Mouse (Mus musculus) lung, embryonic 15.5 days (tissue): Measurements from ENCODE around the gene Zfp978. TPM values are rescaled to one million over a fixed set of nuclear protein-coding genes. Genes with fewer than 3 reads are reported as not detected.
"Not testable (repeated sequence)": the region's sequence is repeated elsewhere in the genome, so short reads cannot be mapped to it uniquely, and the experiment has no call there.

ENCODE experiments used
- ATAC-seq: fragments of 200-750 bp; cut with Nextera tagmentation; 2 replicates; pipeline ENCODE4 v1.8.0; 2017; ENCODE audit warnings: moderate number of reproducible peaks, borderline replicate concordance; ENCODE audit not compliant: low FRiP score, low TSS enrichment; ENCODE audit errors: extremely low read depth
- H3K27ac ChIP-seq: fragments of 300-500 bp; sonication (generic); 2 replicates; pipeline ENCODE4 v1.5.1; 2015; ENCODE audit warnings: moderate library complexity, mild to moderate bottlenecking, inconsistent platforms
- H3K27me3 ChIP-seq: fragments of 300-500 bp; sonication (generic); 2 replicates; pipeline ENCODE4 v1.6.1; 2015; ENCODE audit warnings: inconsistent platforms
- H3K36me3 ChIP-seq: fragments of 300-500 bp; sonication (generic); 2 replicates; pipeline ENCODE4 v1.6.1; 2015; ENCODE audit warnings: inconsistent platforms
- H3K4me1 ChIP-seq: fragments of 300-500 bp; sonication (generic); 2 replicates; pipeline ENCODE4 v1.6.1; 2015; ENCODE audit warnings: inconsistent platforms
- H3K4me2 ChIP-seq: fragments of 300-500 bp; sonication (generic); 2 replicates; pipeline ENCODE4 v1.6.1; 2015; ENCODE audit warnings: inconsistent platforms, mild to moderate bottlenecking, moderate library complexity
- H3K4me3 ChIP-seq: fragments of 300-500 bp; sonication (generic); 2 replicates; pipeline ENCODE4 v1.5.1; 2015; ENCODE audit warnings: mild to moderate bottlenecking, inconsistent platforms
- H3K9ac ChIP-seq: fragments of 300-500 bp; sonication (generic); 2 replicates; pipeline ENCODE4 v1.6.1; 2015; ENCODE audit warnings: inconsistent platforms
- H3K9me3 ChIP-seq: fragments of 300-500 bp; sonication (generic); 2 replicates; pipeline ENCODE4 v1.6.1; 2016; ENCODE audit warnings: inconsistent platforms
- WGBS: fragments of 180-500 bp; shearing (Covaris S2); methylation state at CpG from one replicate; pipeline ENCODE4 v1.1.7; 2015; 5-methylcytosine and 5-hydroxymethylcytosine counted together
- polyA plus RNA-seq: library from polyadenylated mRNA; unstranded; fragments of >200 nt; fragmentation: Nextera tagmentation; extraction: Ambion mirVana; gene quantifications from 2 replicates; pipeline ENCODE4 v1.2.1, GENCODE M21; 2015

Zfp978 gene
- polyA plus RNA-seq, 1 experiment from 2014 or later, result 0.22 TPM

DNA sequence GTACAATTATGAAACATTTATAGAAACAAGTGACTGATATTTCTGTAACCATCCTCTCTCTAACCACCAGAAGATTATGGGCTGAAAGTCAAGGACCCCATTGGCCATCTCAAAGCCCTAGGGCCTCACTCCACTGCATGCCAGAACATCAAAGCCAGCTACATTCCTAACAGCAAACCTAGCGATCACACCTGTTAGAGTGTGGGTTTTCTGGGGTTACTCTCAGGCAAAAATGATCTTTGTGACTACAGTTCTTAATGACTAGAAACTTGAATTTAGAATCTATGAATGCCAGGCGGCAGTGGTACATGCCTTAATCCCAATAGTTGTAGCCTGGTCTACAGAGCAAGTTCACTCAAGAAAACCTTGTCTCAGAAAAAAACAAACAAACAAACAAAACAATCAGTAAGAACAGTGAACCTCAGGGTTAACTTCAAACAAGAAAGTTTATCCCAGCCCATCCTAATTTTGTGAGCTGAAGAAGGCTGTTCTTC lies 16.0 kb upstream of the Zfp978 start:
- H3K4me3 ChIP-seq, ATAC-seq: not testable (repeated sequence)
- peaks cover 41% of the 10 kb centered on the region for H3K9me3 ChIP-seq

DNA sequence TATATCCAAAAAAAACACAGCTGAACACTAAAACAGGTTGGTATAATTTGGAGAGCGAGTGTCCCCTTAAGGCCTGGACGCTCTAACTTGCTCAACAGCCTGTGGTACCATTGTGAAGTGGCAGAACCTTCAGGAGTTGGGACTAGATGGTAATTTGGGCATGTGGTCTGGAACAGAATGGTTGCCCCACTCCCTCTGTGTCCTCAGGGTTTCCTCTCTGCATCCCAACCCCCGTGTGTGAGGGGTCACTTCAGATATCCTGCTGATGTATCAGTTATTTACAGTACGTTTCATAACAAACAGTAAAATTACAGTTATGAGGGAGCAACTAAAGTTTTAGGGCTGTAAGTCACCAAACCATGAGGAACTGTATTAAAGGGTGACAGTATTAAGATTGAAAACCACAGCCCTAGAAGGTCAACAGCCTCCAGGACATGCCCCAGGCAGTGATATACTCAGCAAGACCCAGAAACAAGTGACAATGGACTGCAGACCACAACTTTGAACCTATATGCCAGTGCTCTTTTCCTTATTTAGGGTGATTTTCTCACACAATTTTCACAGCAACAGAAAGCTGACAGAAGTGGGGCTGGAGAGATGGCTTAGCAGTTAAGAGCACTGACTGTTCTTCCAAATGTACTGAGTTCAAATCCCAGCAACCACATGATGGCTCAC lies 14.6 kb upstream of the Zfp978 start:
- H3K9me3 ChIP-seq, result peaks cover 51% of the 10 kb centered on the region
- H3K4me2 ChIP-seq, H3K4me3 ChIP-seq, H3K27me3 ChIP-seq, H3K4me1 ChIP-seq, ATAC-seq, H3K27ac ChIP-seq, H3K9ac ChIP-seq, H3K36me3 ChIP-seq: not testable (repeated sequence)
- WGBS, result 68% methylated on average over 4 of the region's 4 CpGs

More for the DNA sequence above, 16.0 kb upstream of the Zfp978 start:
- H3K4me2 ChIP-seq, H3K27me3 ChIP-seq, H3K4me1 ChIP-seq, H3K36me3 ChIP-seq, H3K9ac ChIP-seq, H3K27ac ChIP-seq: not testable (repeated sequence)
- WGBS, result 85% methylated on average over 2 of the region's 2 CpGs

DNA sequence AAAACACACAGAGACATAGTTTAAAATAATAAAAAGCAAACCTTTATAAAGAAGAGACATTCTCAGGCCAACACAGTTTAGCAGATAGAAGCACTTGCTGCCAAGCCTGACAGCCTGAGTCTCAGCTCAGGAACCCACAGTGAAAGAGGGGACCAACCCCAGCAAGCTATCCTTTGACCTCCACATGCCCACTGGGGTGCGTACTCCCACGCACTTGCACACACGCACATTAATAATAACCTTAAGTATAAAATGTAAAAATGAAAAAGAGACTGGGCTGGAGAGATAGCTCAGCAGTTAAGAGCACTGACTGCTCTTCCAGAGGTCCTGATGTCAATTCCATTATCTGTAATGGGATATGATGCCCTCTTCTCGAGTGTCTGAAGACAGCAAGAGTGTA lies 13.8 kb upstream of the Zfp978 start:
- not testable (repeated sequence) for ATAC-seq, H3K27me3 ChIP-seq, H3K4me2 ChIP-seq, H3K4me3 ChIP-seq, H3K4me1 ChIP-seq, H3K9ac ChIP-seq, H3K27ac ChIP-seq, H3K36me3 ChIP-seq
- WGBS, result 62% methylated on average over 4 of the region's 4 CpGs
- H3K9me3 ChIP-seq, result peaks cover 51% of the 10 kb centered on the region

DNA sequence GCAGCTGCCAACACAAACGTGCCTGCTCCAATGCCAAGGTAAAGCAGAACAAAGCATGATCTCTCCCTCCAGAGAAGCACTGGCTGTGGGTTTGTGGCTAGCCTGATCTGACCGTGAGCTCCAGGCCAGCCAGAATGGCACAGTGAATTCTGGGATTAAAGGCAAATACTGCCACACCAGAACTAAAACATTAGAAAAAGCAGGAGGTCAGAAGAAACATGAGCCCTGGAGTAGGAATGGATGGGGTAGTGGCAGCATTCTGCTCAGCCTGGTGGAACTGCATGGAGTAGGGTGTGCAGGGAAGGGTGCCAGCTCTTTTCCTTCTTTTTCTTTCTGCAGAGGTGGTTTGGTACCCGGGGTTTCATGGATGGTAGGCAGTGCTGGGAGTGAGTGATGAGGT lies 13.2 kb upstream of the Zfp978 start:
- H3K9me3 ChIP-seq, result peaks cover 51% of the 10 kb centered on the region
- H3K27me3 ChIP-seq, H3K36me3 ChIP-seq, H3K4me1 ChIP-seq, ATAC-seq, H3K4me3 ChIP-seq, H3K27ac ChIP-seq, H3K9ac ChIP-seq, H3K4me2 ChIP-seq: not testable (repeated sequence)
- WGBS, result 70% methylated on average over 2 of the region's 3 CpGs

DNA sequence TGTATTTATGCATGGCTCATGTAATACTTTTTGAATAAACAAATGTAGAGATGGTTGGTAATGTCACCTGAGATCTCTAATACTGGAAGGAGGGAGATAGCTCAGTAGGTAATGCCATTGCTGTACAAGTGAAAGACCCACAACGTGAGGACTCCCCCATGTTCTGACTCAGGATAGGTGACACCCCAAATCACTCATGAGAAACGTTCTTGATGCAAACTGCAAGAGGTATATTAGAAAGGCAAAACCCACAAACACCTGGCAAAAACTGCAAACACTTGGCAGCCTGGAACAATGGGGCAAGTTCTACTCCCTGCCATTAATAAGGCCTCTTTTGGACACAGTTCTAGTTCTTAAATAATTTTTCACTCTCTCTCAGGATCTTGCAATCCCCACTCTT lies 12.7 kb upstream of the Zfp978 start:
- 73% methylated on average over 2 of the region's 2 CpGs for WGBS
- not testable (repeated sequence) for ATAC-seq, H3K4me1 ChIP-seq, H3K4me3 ChIP-seq, H3K9ac ChIP-seq, H3K4me2 ChIP-seq, H3K36me3 ChIP-seq, H3K27me3 ChIP-seq, H3K27ac ChIP-seq
- peaks cover 48% of the 10 kb centered on the region for H3K9me3 ChIP-seq

DNA sequence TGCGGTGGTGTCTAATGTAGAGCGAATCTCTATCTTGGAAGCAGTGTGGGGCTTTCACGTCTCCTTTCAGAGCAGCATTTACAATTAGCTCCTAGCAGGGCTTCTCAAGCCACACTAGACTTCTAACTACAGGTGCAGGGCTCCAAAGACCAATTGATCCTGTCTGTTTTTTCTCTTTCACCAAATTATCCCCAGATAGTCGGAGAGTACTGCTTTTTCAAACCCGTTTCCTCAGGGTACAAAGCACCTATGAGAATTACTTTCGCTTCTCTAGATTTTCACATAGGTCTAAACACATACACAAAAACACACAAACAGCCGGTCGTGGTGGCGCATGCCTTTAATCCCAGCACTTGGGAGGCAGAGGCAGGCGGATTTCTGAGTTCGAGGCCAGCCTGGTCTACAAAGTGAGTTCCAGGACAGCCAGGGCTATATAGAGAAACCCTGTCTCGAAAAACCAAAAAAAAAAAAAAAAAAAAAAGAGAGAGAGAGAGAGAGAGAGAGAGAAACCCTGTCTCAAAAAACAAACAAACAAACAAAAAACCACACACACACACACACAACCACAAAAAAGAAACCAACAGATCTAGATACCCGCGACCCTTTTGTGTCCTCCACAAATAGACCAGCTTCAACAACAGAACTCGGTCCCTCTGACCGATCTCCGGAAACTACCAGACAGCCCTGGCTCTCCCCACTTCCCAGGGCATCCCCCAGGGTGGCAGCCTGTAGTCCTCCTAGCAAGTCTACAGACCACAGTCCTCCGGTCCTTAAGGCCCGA lies 12.0 kb upstream of the Zfp978 start:
- not testable (repeated sequence) for H3K4me3 ChIP-seq, H3K27me3 ChIP-seq, H3K36me3 ChIP-seq, H3K4me1 ChIP-seq, H3K9ac ChIP-seq, H3K27ac ChIP-seq, H3K4me2 ChIP-seq, ATAC-seq
- peaks cover 42% of the 10 kb centered on the region for H3K9me3 ChIP-seq
- WGBS, result 87% methylated on average over 18 of the region's 19 CpGs

DNA sequence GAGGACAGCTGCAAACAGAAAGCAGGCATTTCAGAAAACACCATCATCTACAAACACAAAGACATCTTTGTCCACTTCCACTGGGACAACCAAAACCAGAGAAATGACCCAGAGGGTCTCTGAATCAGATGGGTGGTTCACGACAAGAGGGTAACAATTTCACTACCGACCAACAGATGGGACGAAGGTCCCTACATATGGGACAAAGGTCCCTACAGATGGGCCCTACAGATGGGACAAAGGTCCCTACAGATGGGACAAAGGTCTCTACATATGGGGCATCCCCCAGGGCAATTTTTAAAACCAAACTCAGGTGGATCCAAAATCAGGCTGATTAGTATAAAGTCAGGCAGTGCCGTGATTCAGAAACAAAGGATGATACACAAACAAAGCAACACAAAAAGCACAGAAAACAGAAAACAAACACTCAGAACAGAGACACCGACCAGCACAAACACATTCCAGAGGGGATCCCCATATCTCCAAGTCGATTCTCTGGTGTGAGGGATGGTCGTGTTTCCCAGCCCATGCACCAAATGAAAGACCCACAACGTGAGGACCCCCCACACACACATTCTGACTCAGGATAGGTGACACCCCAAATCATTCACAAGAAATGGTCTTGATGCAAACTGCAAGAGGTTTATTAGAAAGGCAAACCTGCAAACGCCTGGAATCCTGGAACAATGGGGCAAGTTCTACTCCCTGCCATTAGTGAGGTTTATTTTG lies 11.3 kb upstream of the Zfp978 start:
- not testable (repeated sequence) for H3K9ac ChIP-seq, H3K4me2 ChIP-seq, H3K27me3 ChIP-seq, H3K4me3 ChIP-seq, H3K27ac ChIP-seq, ATAC-seq, H3K4me1 ChIP-seq, H3K36me3 ChIP-seq
- WGBS, result 76% methylated on average over 9 of the region's 9 CpGs
- peaks cover 46% of the 10 kb centered on the region for H3K9me3 ChIP-seq

DNA sequence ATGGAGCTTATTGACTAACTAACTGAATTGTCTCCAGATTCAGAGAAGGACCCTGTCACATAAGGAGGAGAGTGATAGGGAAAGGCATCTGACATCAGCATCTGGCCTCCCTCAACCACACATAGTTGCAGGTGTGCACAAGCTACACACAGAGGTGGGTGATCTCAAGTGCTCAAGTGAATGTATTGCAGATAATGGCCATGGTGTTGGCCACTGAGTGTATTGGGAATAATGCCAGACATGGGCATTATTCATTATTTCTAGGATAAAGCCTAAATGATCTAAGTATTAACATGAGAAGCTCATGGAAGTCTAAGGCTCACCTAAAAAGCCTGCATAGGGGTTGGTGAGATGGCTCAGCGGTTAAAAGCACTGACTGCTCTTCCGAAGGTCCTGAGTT lies 10.6 kb upstream of the Zfp978 start:
- 77% methylated on average over 2 of the region's 2 CpGs for WGBS
- ATAC-seq, result not testable (repeated sequence)

DNA sequence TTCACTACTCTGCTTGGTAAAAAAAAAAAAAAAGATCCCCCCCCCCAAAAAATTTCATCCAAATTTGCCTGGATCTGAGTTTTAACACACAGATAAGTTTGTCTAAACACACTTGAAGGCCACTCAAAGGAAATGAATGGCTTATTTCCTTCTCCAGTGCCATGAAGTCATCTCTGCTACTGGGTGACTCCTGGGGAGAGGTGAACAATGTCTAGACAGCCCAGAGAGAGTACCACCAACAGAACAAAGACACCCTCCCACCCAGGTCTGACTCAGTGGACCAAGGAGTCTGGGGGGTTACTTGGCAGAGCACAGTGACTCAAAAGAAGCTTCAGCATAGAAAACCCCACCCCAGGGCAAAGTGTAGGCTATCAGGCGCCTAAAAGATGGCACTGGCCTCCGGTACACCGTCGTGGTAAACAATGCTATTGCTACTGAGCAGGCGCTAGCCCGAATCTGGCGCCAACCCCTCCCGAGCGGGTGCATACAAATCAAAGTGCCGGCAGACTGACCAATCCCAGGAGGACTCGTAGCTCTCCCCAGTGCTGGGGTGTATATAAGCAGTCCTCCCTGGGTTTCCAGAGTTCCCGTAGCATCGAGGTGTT lies 9.6 kb upstream of the Zfp978 start:
- not testable (repeated sequence) for H3K36me3 ChIP-seq, H3K27me3 ChIP-seq, H3K4me3 ChIP-seq, H3K4me1 ChIP-seq, H3K4me2 ChIP-seq, ATAC-seq, H3K27ac ChIP-seq, H3K9ac ChIP-seq
- H3K9me3 ChIP-seq, result peaks cover 37% of the 10 kb centered on the region
- 79% methylated on average over 11 of the region's 13 CpGs for WGBS

More for the DNA sequence above, 10.6 kb upstream of the Zfp978 start:
- not testable (repeated sequence) for H3K4me3 ChIP-seq, H3K27me3 ChIP-seq, H3K9ac ChIP-seq, H3K4me1 ChIP-seq, H3K4me2 ChIP-seq, H3K27ac ChIP-seq, H3K36me3 ChIP-seq
- peaks cover 41% of the 10 kb centered on the region for H3K9me3 ChIP-seq

DNA sequence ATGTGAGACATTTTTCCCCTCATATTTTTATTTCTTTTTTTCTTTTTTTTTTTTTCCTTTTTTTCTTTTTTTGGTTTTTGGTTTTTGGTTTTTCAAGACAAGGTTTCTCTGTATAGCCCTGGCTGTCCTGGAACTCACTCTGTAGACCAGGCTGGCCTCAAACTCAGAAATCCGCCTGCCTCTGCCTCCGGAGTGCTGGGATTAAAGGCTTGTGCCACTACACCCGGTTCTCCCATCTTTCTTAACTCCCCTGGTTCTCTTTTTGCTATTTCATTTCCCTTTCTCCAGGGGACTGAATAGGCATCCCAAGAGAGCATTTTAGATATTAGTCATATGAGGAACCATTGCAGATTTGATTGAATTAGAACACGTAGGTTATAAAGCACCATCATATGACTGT lies 7.5 kb upstream of the Zfp978 start:
- peaks cover 27% of the 10 kb centered on the region for H3K9me3 ChIP-seq
- not testable (repeated sequence) for ATAC-seq, H3K27me3 ChIP-seq, H3K4me1 ChIP-seq, H3K4me3 ChIP-seq, H3K9ac ChIP-seq, H3K36me3 ChIP-seq, H3K27ac ChIP-seq, H3K4me2 ChIP-seq
- 76% methylated on average over 4 of the region's 4 CpGs for WGBS

DNA sequence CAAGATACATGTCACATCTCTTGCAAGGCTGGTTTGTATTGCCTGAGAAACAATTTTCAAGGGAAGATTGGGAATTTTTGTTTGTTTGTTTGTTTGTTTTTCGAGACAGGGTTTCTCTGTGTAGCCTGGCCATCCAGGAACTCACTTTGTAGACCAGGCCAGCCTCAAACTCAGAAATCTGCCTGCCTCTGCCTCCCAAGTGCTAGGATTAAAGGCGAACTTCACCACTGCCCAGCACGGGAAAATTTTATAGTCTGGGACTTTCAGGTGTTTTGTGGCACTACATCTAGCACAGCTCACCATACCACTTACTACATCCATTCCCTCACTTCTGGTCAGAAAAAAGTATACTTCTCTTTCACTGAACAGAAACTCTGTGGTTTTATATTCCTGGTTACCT lies 5.1 kb upstream of the Zfp978 start:
- H3K9me3 ChIP-seq, H3K4me2 ChIP-seq, ATAC-seq, H3K9ac ChIP-seq, H3K27ac ChIP-seq, H3K4me3 ChIP-seq, H3K36me3 ChIP-seq, H3K4me1 ChIP-seq, H3K27me3 ChIP-seq: not testable (repeated sequence)
- whole genome bisulfite sequencing, result no CpG with 5 or more reads among the region's 3 CpGs

DNA sequence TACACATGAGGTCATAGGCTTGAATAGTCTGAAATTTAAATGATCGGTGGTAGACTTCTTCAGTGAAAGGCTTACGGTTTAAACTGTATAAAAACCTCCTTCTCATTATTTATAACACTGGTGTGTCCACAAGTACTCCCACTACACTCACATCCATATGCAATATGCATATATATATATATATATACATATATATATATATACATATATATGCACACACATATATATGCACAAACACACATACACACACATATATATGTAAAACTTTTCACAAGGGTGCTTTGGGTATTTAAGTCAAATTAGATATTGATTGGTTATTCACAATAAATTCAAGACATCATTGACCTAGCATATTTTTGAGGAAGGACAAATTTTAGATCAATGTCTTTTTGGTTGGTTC lies 3.9 kb upstream of the Zfp978 start:
- not testable (repeated sequence) for H3K27me3 ChIP-seq, H3K9me3 ChIP-seq, ATAC-seq, H3K4me2 ChIP-seq, H3K4me3 ChIP-seq, H3K36me3 ChIP-seq, H3K4me1 ChIP-seq, H3K27ac ChIP-seq, H3K9ac ChIP-seq
- WGBS, result no CpG with 5 or more reads among the region's 2 CpGs
